Mouse (Mus musculus): ENCODE data around the gene Unc93a. TPM values are rescaled to one million over a fixed set of nuclear protein-coding genes. Genes with fewer than 3 reads are reported as not detected.
"Not testable (repeated sequence)": the region's sequence is repeated elsewhere in the genome, so short reads cannot be mapped to it uniquely, and the experiment has no call there.

The Unc93a gene
- polyA plus RNA-seq, 1 experiment from 2014 or later: not detected

DNA sequence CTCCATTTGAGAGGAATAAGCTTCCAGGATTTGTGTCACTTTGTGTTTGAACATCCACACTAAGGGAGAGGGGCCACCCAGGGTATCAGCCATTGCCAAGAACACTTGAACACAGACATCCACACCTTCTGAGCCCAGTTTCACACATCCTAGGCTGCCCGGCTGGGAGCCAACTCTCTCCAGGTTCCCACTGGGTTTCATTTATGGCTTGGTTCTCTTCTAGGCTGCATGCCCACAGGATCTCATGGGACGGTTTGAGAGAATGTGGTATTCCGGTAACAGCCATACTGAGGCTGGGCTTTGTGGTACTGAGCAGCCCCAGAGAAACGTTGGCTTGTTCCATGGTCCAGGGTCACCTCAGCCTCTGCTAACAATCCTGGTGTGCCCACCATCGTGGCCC is 25.0 kb downstream of the Unc93a start:
- not testable (repeated sequence) for H3K9me3 ChIP-seq (ENCODE audit: control insufficient read depth, low read length); DNase-seq (ENCODE audit: low spot score)

DNA sequence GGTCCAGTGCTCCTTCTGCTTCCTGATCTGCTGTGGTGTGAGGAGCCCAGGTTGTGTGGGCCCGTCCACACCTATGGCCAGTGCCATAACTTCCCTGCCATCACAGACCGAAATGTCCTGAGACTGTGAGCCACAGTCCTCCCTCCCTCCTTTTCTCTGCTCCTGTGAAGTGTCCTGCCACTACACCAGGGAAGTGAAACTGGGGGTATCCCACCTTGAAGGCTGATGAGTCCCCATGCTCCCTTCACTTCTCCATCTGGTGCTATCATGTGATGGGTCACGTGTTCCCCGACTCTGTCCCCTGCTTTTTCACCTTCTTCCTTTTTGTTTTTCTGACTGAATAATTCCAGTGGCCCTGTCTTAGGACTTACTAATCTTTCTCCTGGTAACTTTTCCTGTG is 38.6 kb downstream of the Unc93a start:
- H3K9me3 ChIP-seq (ENCODE audit: control insufficient read depth, low read length); ATAC-seq (ENCODE audit: insufficient read depth, low FRiP score, low TSS enrichment); DNase-seq (ENCODE audit: low spot score); H3K4me1 ChIP-seq (ENCODE audit: control insufficient read depth, insufficient read depth, low read length); H3K9ac ChIP-seq (ENCODE audit: low read length); H3K4me2 ChIP-seq (ENCODE audit: low read depth); H3K27ac ChIP-seq (ENCODE audit: low read depth, low read length); H3K36me3 ChIP-seq (ENCODE audit: control insufficient read depth, insufficient read depth, low read length); H3K27me3 ChIP-seq (ENCODE audit: control insufficient read depth, insufficient read depth, low read length); H3K4me3 ChIP-seq (ENCODE audit: low read depth, low read length): not testable (repeated sequence)
- 80% methylated on average over 2 of the region's 4 CpGs for WGBS

More for the DNA sequence above, 25.0 kb downstream of the Unc93a start:
- not testable (repeated sequence) for H3K27me3 ChIP-seq (ENCODE audit: control insufficient read depth, insufficient read depth, low read length); H3K27ac ChIP-seq (ENCODE audit: low read depth, low read length); H3K36me3 ChIP-seq (ENCODE audit: control insufficient read depth, insufficient read depth, low read length); H3K4me1 ChIP-seq (ENCODE audit: control insufficient read depth, insufficient read depth, low read length); H3K9ac ChIP-seq (ENCODE audit: low read length); H3K4me2 ChIP-seq (ENCODE audit: low read depth); H3K4me3 ChIP-seq (ENCODE audit: low read depth, low read length); ATAC-seq (ENCODE audit: insufficient read depth, low FRiP score, low TSS enrichment)
- 88% methylated on average over 5 of the region's 5 CpGs for WGBS

DNA sequence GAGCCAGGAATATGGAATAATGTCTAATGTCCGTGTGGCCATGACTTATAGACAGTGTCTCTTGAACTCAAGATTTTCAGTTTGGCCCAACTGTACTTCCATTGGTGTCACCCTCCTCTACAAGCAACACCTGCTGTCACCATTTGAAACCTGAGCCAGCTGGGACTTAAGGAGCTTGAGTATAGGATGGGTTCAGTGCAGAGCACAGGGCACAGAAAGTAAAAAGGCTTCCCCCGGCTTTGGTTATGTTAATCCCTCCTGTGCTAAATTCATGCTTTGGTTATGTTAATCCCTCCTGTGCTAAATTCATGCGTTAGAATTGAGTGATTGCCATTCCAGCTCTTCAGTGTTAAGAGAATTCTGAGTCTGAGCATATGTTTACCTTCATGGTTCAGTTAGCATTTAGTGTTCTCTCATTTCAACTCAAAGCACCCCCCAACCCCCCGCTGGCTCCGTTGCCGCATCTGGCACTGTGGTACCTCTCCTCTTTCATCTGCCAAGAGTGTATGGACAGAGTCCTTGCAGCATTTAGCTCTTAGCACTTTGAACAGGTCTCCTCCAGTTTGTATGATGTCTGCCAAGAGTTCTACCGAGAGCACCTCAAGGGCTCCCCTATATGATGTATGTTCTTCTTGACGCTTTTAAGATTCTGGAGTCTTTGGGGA is 39.4 kb downstream of the Unc93a start:
- not testable (repeated sequence) for H3K4me1 ChIP-seq (ENCODE audit: control insufficient read depth, insufficient read depth, low read length); H3K4me3 ChIP-seq (ENCODE audit: low read depth, low read length); H3K27ac ChIP-seq (ENCODE audit: low read depth, low read length); H3K27me3 ChIP-seq (ENCODE audit: control insufficient read depth, insufficient read depth, low read length); DNase-seq (ENCODE audit: low spot score); H3K9me3 ChIP-seq (ENCODE audit: control insufficient read depth, low read length); H3K4me2 ChIP-seq (ENCODE audit: low read depth); H3K36me3 ChIP-seq (ENCODE audit: control insufficient read depth, insufficient read depth, low read length); H3K9ac ChIP-seq (ENCODE audit: low read length); ATAC-seq (ENCODE audit: insufficient read depth, low FRiP score, low TSS enrichment)
- 70% methylated on average over 5 of the region's 8 CpGs for WGBS

DNA sequence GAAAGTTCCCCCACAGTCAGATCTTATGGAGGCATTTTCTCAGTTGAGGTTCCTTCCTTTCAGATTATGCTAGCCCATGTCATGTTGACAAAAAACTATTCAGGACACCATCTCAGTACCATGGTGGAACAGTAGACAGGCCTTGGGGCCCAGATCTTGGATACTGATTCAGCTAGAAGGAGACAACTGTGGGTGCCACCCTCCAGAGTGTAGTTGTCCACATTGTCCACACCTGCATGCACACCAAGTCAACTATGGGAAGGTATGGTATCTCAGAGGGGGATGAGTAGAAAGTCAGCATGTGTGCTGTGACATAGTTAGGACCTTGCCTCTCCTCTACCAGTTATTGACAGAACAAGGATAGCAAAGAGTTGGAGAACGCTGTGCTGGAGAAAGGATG is 40.1 kb downstream of the Unc93a start:
- H3K4me1 ChIP-seq (ENCODE audit: control insufficient read depth, insufficient read depth, low read length); H3K4me3 ChIP-seq (ENCODE audit: low read depth, low read length); H3K36me3 ChIP-seq (ENCODE audit: control insufficient read depth, insufficient read depth, low read length); H3K4me2 ChIP-seq (ENCODE audit: low read depth); H3K27me3 ChIP-seq (ENCODE audit: control insufficient read depth, insufficient read depth, low read length); H3K9me3 ChIP-seq (ENCODE audit: control insufficient read depth, low read length); DNase-seq (ENCODE audit: low spot score); H3K27ac ChIP-seq (ENCODE audit: low read depth, low read length); ATAC-seq (ENCODE audit: insufficient read depth, low FRiP score, low TSS enrichment); H3K9ac ChIP-seq (ENCODE audit: low read length): not testable (repeated sequence)
- no CpG with 5 or more reads among the region's 1 CpGs for WGBS

- H3K36me3 ChIP-seq (ENCODE audit: control insufficient read depth, insufficient read depth, low read length); H3K4me1 ChIP-seq (ENCODE audit: control insufficient read depth, insufficient read depth, low read length); DNase-seq (ENCODE audit: low spot score); H3K9ac ChIP-seq (ENCODE audit: low read length); H3K9me3 ChIP-seq (ENCODE audit: control insufficient read depth, low read length); ATAC-seq (ENCODE audit: insufficient read depth, low FRiP score, low TSS enrichment); H3K4me3 ChIP-seq (ENCODE audit: low read depth, low read length); H3K4me2 ChIP-seq (ENCODE audit: low read depth); H3K27ac ChIP-seq (ENCODE audit: low read depth, low read length); H3K27me3 ChIP-seq (ENCODE audit: control insufficient read depth, insufficient read depth, low read length): not testable (repeated sequence)
- 78% methylated on average over 3 of the region's 5 CpGs for WGBS
Observed at GRCm38 (mm10) chr17:13069227-13069626, 62.4 kb downstream of the Unc93a start.

DNA sequence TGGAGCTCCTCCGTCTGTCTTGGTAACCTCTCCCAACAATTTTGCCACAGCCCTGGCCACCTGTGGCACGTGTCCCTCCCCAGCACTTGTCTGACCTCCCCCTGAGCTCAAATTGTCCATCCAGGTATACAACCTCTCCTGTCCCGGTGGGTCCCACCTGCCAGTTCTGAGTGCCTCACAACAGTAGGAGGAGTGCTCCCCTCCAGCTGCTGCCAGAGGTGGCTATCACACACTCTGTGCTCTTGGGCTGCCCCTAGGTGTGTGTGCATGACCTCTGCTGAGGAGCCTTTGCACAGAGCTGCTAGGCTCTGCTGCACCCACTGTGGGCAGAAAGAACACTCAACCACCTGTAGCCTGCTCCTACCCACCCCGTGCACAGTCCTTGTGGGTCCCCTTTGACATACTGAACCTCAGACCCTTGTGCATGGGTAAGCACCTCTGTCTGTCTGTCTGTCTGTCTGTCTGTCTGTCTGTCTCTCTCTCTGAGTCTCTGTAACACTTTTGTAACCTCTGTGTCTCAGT is 63.7 kb downstream of the Unc93a start:
- WGBS: no CpG with 5 or more reads among the region's 4 CpGs
- DNase-seq (ENCODE audit: low spot score); H3K4me1 ChIP-seq (ENCODE audit: control insufficient read depth, insufficient read depth, low read length); H3K4me2 ChIP-seq (ENCODE audit: low read depth); H3K9me3 ChIP-seq (ENCODE audit: control insufficient read depth, low read length); H3K9ac ChIP-seq (ENCODE audit: low read length); H3K27ac ChIP-seq (ENCODE audit: low read depth, low read length); H3K36me3 ChIP-seq (ENCODE audit: control insufficient read depth, insufficient read depth, low read length); H3K27me3 ChIP-seq (ENCODE audit: control insufficient read depth, insufficient read depth, low read length); ATAC-seq (ENCODE audit: insufficient read depth, low FRiP score, low TSS enrichment); H3K4me3 ChIP-seq (ENCODE audit: low read depth, low read length): not testable (repeated sequence)

GRCm38 (mm10) chr17:13062882-13063281 is 68.7 kb downstream of the Unc93a start:
- H3K4me1 ChIP-seq (ENCODE audit: control insufficient read depth, insufficient read depth, low read length); H3K27me3 ChIP-seq (ENCODE audit: control insufficient read depth, insufficient read depth, low read length); H3K9me3 ChIP-seq (ENCODE audit: control insufficient read depth, low read length); DNase-seq (ENCODE audit: low spot score); H3K27ac ChIP-seq (ENCODE audit: low read depth, low read length); H3K9ac ChIP-seq (ENCODE audit: low read length); H3K36me3 ChIP-seq (ENCODE audit: control insufficient read depth, insufficient read depth, low read length); ATAC-seq (ENCODE audit: insufficient read depth, low FRiP score, low TSS enrichment); H3K4me2 ChIP-seq (ENCODE audit: low read depth); H3K4me3 ChIP-seq (ENCODE audit: low read depth, low read length): not testable (repeated sequence)
- WGBS: 92% methylated on average over 2 of the region's 7 CpGs

GRCm38 (mm10) chr17:13060804-13061203 is 70.8 kb downstream of the Unc93a start, which contains the start of gene Tcp10b:
Gene Tcp10b, plus strand, starts transcription at chr17:13061104.
- not testable (repeated sequence) for H3K4me1 ChIP-seq (ENCODE audit: control insufficient read depth, insufficient read depth, low read length); H3K4me2 ChIP-seq (ENCODE audit: low read depth); DNase-seq (ENCODE audit: low spot score); H3K27ac ChIP-seq (ENCODE audit: low read depth, low read length); H3K9ac ChIP-seq (ENCODE audit: low read length); H3K9me3 ChIP-seq (ENCODE audit: control insufficient read depth, low read length); H3K36me3 ChIP-seq (ENCODE audit: control insufficient read depth, insufficient read depth, low read length); H3K4me3 ChIP-seq (ENCODE audit: low read depth, low read length); ATAC-seq (ENCODE audit: insufficient read depth, low FRiP score, low TSS enrichment); H3K27me3 ChIP-seq (ENCODE audit: control insufficient read depth, insufficient read depth, low read length)
- WGBS: 90% methylated on average over 4 of the region's 4 CpGs
